9 mouse cellular contexts compared by ENCODE assay signal in genomic region chr6:34709289-34709688, GRCm38 (mm10).
A peak's percentile ranks its signal among the peaks of the same experiment; 100 is the strongest.
DNase-seq lines count a peak whose midpoint lies in the region; ATAC-seq lines count a peak whose summit lies in the region.
"Had no signal": no experiment of that assay in that cellular context is flagged by ENCODE, and none has a peak within 500 bp of the region (broad histone marks: within the 10 kb centered on the region; RNA-seq: fewer than 3 reads in every experiment).

No protein-coding gene starts in this region.

- peaks cover 2% of the 10 kb centered on the region for H3K9me3 ChIP-seq in hindbrain, embryonic 16.5 days (ENCODE audit: control insufficient read depth, low read length)

- H3K4me2 ChIP-seq in hindbrain, embryonic 16.5 days (ENCODE audit: low read length): peak overlapping the region; percentile 69

- H3K27me3 ChIP-seq in hindbrain, embryonic 16.5 days (replicated peaks; ENCODE audit: control insufficient read depth, insufficient read depth, low read length): no peaks in the 10 kb centered on the region

- peak; percentile 16 to 42 for DNase-seq in adrenal gland, adult 18-20 months (ENCODE audit: low spot score in 2 of 2)
- peak; percentile 73 to 80 for DNase-seq in cerebellum, postnatal 10 days
- DNase-seq in gastrocnemius, adult 8-10 months (ENCODE audit: low spot score in 2 of 2): peak; percentile 39 to 48
- DNase-seq in left cerebral cortex, adult 8-10 months (ENCODE audit: low spot score in 2 of 2): peak; percentile 7 to 47
- peak; percentile 87 for DNase-seq in lung, postnatal 36 days
- DNase-seq in skeletal muscle tissue, adult 2 months (ENCODE audit: low read depth, low spot score): peak; percentile 65

- ATAC-seq in hindbrain, embryonic 16.5 days: peak; percentile 89
- no peak for ATAC-seq in activated CD4-positive, CD25-positive, alpha-beta regulatory T cell, adult 4 months

- 2% methylated on average over 11 of the region's 11 CpGs for WGBS in hindbrain, embryonic 16.5 days

- peak overlapping the region; percentile 75 for H3K27ac ChIP-seq in hindbrain, embryonic 16.5 days (ENCODE audit: low read depth, low read length)
- H3K27ac ChIP-seq: macrophage had no signal

- no peaks in the 10 kb centered on the region for H3K36me3 ChIP-seq in hindbrain, embryonic 16.5 days (ENCODE audit: control insufficient read depth, insufficient read depth, low read length)

- H3K4me1 ChIP-seq in hindbrain, embryonic 16.5 days (ENCODE audit: control insufficient read depth, insufficient read depth, low read depth, low read length): peaks cover 23% of the 10 kb centered on the region

- H3K9ac ChIP-seq in hindbrain, embryonic 16.5 days (ENCODE audit: low read depth, low read length): peak overlapping the region; percentile 78

- H3K4me3 ChIP-seq in hindbrain, embryonic 16.5 days (ENCODE audit: low read length): peak overlapping the region; percentile 65

Comparison
In these comparisons a context has a peak if more than half of its experiments do, and no peak if none do; other contexts are left out.
1. DNase-seq: peak in every context shown above with its lines; median percentile 87 in lung, postnatal 36 days; 76 in cerebellum, postnatal 10 days; 65 in skeletal muscle tissue, adult 2 months; 44 in gastrocnemius, adult 8-10 months; 29 in adrenal gland, adult 18-20 months; 27 in left cerebral cortex, adult 8-10 months.